Mouse (Mus musculus) spleen, adult 18-20 months (tissue): ENCODE results near the gene Prm1.
"Not testable (repeated sequence)": the region's sequence is repeated elsewhere in the genome, so short reads cannot be mapped to it uniquely, and the experiment has no call there.

Experiments used
- DNase-seq, 2 experiments: peaks; one replicate each; pipeline ENCODE4 v3.0.0; 2022; ENCODE audit warnings: mixed read lengths in 2 of 2

The Prm1 gene

GRCm38 (mm10) chr16:10821387-10821786 is 15.7 kb upstream of the Prm1 start:
- no peak for DNase-seq

DNA sequence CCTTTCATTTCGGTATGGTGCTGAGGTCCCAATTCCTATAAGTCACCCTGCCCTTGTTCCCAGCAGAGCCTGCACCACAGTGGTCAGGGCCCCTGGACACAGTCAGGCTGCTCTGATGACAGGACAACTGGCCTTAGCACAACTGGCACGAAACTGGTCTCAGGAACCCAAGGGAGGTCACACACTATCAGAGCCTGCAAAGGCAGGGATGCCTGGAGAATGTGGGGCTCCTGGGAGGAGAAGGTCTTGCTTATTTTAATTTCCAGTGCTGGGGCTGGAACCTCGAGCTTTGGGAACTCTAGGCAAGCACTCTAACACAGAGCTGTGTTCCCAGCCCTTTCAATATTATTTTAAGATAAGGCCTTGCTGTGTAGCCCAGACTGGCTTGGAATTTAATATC is 14.3 kb upstream of the Prm1 start:
- no peak for DNase-seq

- no peak for DNase-seq
Observed at GRCm38 (mm10) chr16:10818579-10819135, 13.0 kb upstream of the Prm1 start.

GRCm38 (mm10) chr16:10814864-10815263 is 9.2 kb upstream of the Prm1 start:
- DNase-seq = no peak

DNA sequence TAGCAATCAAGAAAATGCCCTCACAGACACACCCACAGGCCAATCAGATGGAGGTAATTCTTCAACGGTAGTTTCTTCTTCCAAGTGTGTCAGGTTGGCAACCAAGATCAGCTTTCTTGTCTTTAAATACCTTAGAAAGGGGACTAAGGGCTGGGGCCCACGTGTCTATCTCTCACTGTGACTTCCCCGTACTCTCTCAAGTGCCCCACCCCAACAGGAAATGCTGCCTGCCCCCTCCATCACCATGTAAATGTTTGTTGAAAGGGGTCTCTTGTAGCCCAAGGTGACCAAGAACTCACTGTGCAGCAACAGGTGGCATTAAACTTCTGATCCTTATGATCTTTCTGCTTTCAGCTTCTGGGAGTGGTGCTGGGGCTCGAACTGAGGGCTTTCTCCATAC is 8.1 kb upstream of the Prm1 start:
- DNase-seq = no peak

GRCm38 (mm10) chr16:10812865-10813371 is 7.3 kb upstream of the Prm1 start, which contains the start of gene Gm11172:
Gene Gm11172, plus strand, starts transcription at chr16:10812915.
- DNase-seq = no peak

DNA sequence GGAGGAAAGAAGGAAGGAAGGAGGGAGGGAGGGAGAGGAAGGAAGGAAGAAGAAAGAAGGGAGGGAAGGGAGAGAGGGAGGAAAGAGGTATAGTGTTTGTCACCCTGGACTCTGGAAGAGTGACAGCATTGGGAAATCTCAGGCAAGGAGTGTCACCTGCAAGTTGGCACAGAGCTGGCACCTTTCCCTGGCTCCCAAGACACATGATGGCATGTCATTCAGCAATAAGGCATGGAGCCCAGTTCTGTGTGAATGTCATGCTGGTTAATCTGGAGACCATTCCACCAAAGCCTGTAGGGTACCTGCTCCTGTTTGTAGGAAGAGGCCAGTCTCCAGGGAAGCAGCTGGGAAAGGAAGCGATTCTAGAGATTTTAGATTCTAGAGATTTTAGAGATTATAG is 4.7 kb upstream of the Prm1 start:
- no peak for DNase-seq

GRCm38 (mm10) chr16:10802420-10802819 is 3.2 kb downstream of the Prm1 start:
- DNase-seq = not testable (repeated sequence)

- DNase-seq = no peak
Observed at GRCm38 (mm10) chr16:10796034-10796433, 9.6 kb downstream of the Prm1 start, which contains the start of gene Prm2. Gene Prm2, minus strand, starts transcription at chr16:10796134.

GRCm38 (mm10) chr16:10790702-10791101 is 14.9 kb downstream of the Prm1 start, which contains the start of gene Prm3:
Gene Prm3, minus strand, starts transcription at chr16:10790914.
- DNase-seq = no peak

DNA sequence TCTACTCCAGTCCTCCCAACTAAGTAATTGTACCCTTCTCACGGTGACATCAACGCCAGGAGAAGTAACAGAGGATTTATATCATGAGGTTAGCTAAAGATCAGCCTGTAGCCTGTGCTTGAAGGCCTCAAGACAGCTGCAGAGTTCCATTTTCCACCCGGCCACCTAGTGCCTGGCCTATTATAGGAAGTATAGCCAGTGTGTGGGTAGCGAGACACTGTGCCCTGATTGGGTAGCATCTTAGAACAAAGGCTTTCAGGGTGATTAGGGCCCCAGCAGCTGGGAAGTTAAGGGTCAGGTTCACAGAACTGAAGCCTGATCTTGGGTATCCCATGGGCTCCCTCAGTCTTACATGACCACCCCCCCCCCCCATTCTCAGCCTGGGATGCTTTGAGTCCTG is 16.8 kb downstream of the Prm1 start:
- no peak for DNase-seq

- no peak for DNase-seq
Observed at GRCm38 (mm10) chr16:10788271-10788670, 17.4 kb downstream of the Prm1 start, which contains the start of gene Tnp2. Gene Tnp2, minus strand, starts transcription at chr16:10788660.

GRCm38 (mm10) chr16:10787548-10788058 is 18.0 kb downstream of the Prm1 start:
- no peak for DNase-seq

- DNase-seq = no peak
Observed at GRCm38 (mm10) chr16:10786782-10787547, 18.7 kb downstream of the Prm1 start.

- DNase-seq = peak; percentile 66 to 72
Observed at GRCm38 (mm10) chr16:10786288-10786687, 19.4 kb downstream of the Prm1 start.

DNA sequence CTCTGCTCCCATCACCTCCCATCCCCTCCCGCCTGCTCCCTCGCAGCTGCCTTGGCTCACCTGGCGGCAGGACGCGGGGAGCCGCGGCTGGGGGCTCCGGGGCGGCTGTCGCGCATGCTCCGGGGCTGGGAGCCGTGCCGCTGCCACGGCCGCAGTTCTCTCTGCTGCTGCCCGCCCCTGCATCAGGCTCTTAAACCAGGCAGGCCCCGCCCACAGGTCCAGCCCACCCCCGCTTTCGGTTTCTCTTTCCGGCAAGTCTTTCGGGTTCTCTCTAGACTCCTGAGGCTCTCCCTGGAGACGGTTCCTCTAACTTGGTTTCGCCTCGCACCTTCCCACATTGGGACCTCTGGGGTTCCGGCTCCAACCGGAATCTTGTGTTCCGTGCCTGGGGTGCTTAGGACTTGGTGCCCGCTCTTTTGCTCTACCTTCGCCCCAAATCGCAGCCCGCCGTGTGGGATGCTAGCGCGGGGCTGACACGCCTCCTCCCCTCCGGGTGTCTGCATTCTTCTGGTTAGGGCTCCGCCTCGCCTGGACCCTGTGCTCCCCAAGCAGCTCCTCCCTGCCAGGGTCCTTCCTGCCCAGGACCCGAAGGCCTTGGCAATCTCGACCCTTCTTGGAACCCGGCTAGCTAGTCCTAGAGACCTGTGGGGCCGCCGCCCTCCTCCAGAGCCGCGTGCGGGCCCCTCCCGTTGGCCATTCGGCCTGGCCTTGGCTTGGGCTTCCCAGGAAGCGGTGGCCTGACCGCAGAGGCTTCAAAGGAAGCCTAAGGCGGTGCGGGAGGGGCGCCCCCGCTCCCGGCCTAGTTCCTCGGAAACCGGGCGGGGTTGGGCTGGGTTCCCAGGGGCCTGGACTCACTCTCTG is 20.0 kb downstream of the Prm1 start, which contains the start of gene Socs1:
Socs1 (minus strand) TSS at position 166 of the 861 bp plus-strand sequence.
- DNase-seq = peak; percentile 86 to 89

DNA sequence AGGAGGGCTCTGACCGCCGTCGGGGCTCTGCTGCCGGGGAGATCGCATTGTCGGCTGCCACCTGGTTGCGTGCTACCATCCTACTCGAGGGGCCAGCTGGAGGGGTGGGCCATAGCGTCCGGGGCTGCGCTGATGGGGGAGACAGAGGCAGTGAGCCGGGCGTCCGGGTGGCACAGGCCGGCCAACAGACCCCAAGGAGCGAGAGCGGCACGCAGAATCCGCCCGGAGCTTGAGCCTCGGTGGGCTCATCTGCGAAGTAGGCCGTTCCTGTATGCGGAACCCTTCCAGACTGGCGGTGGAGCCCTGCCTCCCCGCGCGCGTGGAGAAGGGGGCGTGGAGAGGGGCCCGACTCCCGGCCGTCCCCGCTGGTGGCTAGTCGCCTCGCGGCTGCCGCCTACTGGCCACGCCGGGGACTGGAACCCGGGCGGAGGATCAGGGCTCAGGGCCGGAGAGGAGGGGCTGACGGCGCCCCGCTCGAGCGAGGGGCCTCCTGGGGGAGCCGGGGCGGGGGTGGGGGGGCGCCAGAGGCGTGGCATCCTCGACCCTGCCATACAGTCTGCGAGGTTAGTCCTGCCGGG is 20.8 kb downstream of the Prm1 start:
- peak; percentile 85 to 94 for DNase-seq

DNA sequence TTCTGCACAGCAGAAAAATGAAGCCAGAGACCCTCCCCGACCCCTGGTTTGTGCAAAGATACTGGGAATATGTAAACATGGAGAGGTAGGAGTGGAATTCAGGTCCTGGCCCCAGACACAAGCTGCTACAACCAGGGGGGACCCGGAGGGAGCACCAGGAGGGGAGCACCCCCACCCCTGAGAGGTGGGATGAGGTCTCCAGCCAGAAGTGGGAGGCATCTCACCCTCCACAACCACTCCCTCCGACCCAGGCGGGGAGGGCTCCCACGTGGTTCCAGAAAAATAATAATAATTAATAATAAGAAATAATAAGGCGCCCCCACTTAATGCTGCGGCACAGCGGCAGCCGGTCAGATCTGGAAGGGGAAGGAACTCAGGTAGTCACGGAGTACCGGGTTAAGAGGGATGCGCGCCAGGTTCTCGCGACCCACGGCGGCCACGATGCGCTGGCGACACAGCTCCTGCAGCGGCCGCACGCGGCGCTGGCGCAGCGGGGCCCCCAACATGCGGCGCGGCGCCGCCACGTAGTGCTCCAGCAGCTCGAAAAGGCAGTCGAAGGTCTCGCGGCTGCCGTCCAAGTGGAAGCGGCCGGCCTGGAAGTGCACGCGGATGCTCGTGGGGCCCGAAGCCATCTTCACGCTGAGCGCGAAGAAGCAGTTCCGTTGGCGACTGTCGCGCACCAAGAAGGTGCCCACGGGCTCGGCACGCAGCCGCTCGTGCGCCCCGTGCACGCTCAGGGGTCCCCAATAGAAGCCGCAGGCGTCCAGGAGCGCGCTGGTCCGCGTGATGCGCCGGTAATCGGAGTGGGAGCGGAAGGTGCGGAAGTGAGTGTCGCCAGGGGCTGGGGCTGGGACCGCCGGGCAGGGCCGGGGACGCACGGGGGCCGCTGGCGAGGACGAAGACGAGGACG is 21.5 kb downstream of the Prm1 start:
- peak; percentile 23 to 51 for DNase-seq

DNA sequence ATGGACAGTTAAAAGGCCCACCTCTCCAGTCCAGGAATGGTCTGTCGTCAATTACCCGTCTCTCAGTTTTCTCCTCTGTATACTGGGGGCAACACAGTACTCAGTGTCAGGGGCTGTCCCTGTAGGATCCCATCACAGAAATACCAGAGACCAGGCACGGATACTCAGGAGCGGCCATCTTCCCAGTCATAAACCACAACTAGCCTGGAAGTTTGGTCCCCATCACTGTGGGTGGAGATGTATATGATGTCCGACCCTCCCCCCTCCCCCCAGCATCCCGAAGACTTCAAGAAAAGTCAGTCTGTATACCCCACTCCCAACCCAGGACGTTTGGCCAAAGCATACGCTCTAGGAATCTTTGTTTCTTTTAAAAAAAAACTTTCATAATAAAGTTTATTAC is 22.2 kb downstream of the Prm1 start:
- no peak for DNase-seq

GRCm38 (mm10) chr16:10783152-10783434 is 22.5 kb downstream of the Prm1 start:
- no peak for DNase-seq

- no peak for DNase-seq
Observed at GRCm38 (mm10) chr16:10782377-10783151, 23.1 kb downstream of the Prm1 start.
